Mouse (Mus musculus) liver, embryonic 11.5 days (tissue): ENCODE results near the gene Nagpa. TPM values are rescaled to one million over a fixed set of nuclear protein-coding genes. Genes with fewer than 3 reads are reported as not detected.

ENCODE experiments used
- ATAC-seq: fragments of 200-750 bp; cut with Nextera tagmentation; replicated peaks from 2 replicates; pipeline ENCODE4 v1.8.0; 2017; ENCODE audit warnings: moderate number of reproducible peaks, mild to moderate bottlenecking, moderate TSS enrichment, moderate library complexity; ENCODE audit not compliant: low FRiP score
- DNase-seq: peaks from one replicate; pipeline ENCODE4 v3.0.0-alpha.2; 2017; ENCODE audit warnings: low spot score
- H3K27ac ChIP-seq: fragments of 300-500 bp; sonication (generic); 2 replicates; pipeline ENCODE4 v1.5.1; 2014; ENCODE audit warnings: mild to moderate bottlenecking, low read depth, low read length, control low read depth
- H3K27me3 ChIP-seq: fragments of 300-500 bp; sonication (generic); replicated peaks from 2 replicates; pipeline ENCODE4 v1.6.1; 2014; ENCODE audit warnings: low read length, mixed read lengths; ENCODE audit not compliant: control insufficient read depth, insufficient read depth
- H3K36me3 ChIP-seq: fragments of 300-500 bp; sonication (generic); 2 replicates; pipeline ENCODE4 v1.6.1; 2014; ENCODE audit warnings: mild to moderate bottlenecking, low read length, moderate library complexity, mixed read lengths; ENCODE audit not compliant: control insufficient read depth, insufficient read depth
- H3K4me1 ChIP-seq: fragments of 300-500 bp; sonication (generic); replicated peaks from 2 replicates; pipeline ENCODE4 v1.6.1; 2014; ENCODE audit warnings: low read length, mixed read lengths; ENCODE audit not compliant: control insufficient read depth, insufficient read depth
- H3K4me2 ChIP-seq: fragments of 300-500 bp; sonication (generic); 2 replicates; pipeline ENCODE4 v1.6.1; 2014; ENCODE audit warnings: mild to moderate bottlenecking, control low read depth, moderate library complexity
- H3K4me3 ChIP-seq: fragments of 300-500 bp; sonication (generic); 2 replicates; pipeline ENCODE4 v1.5.1; 2014; ENCODE audit warnings: low read depth, low read length, control low read depth
- H3K9ac ChIP-seq: fragments of 300-500 bp; sonication (generic); 2 replicates; pipeline ENCODE4 v1.6.1; 2014; ENCODE audit warnings: low read depth, low read length, control low read depth
- H3K9me3 ChIP-seq: fragments of 300-500 bp; sonication (generic); 2 replicates; pipeline ENCODE4 v1.6.1; 2016; ENCODE audit warnings: low read length, inconsistent platforms, mixed read lengths; ENCODE audit not compliant: control insufficient read depth
- WGBS: fragments of 180-500 bp; shearing (Covaris S2); extraction: QIAGEN DNeasy Blood & Tissue Kit; methylation state at CpG from one replicate; pipeline ENCODE4 v1.1.7; 2014; 5-methylcytosine and 5-hydroxymethylcytosine counted together
- polyA plus RNA-seq: library from polyadenylated mRNA; unstranded; fragments of >200 nt; fragmentation: Nextera tagmentation; extraction: Ambion mirVana; gene quantifications from 2 replicates; pipeline ENCODE4 v1.2.1, GENCODE M21; 2014

Gene Nagpa
- polyA plus RNA-seq, result 29.2 and 30.0 TPM in 2 replicates

GRCm38 (mm10) chr16:5203668-5204433 lies at the start of gene Nagpa:
Gene Nagpa, minus strand, starts transcription at chr16:5204012.
- no peaks in the 10 kb centered on the region for H3K9me3 ChIP-seq
- 4% methylated on average over 40 of the region's 40 CpGs for WGBS
- H3K4me2 ChIP-seq, result peak within 1 kb of the TSS; percentile 96
- no peaks in the 10 kb centered on the region for H3K27me3 ChIP-seq
- no peaks in the 10 kb centered on the region; the same call in 1 of the 2 replicates for H3K4me1 ChIP-seq
- ATAC-seq (peak; percentile 85), DNase-seq (peak; percentile 83)
- peak within 1 kb of the TSS; percentile 74 for H3K9ac ChIP-seq
- H3K27ac ChIP-seq, result peak within 1 kb of the TSS; percentile 30
- peak within 1 kb of the TSS; percentile 90 for H3K4me3 ChIP-seq
- H3K36me3 ChIP-seq, result 0 out of 2 replicates have a peak, but pooled peaks cover 8% of the 10 kb centered on the region

- WGBS, result 89% methylated on average over 2 of the region's 2 CpGs
- Histone ChIP-seq H3K4me3 (no peak overlapping the region), H3K9ac (no peak overlapping the region), H3K9me3 (no peaks in the 10 kb centered on the region), H3K27ac (no peak overlapping the region), H3K27me3 (no peaks in the 10 kb centered on the region), H3K36me3 (peaks cover 11% of the 10 kb centered on the region), H3K4me1 (peaks cover 17% of the 10 kb centered on the region), H3K4me2 (no peak overlapping the region)
- DNase-seq (no peak), ATAC-seq (no peak)
Observed at GRCm38 (mm10) chr16:5252260-5252659, 48.4 kb upstream of the Nagpa start.

- DNase-seq (no peak), ATAC-seq (no peak)
- H3K9ac ChIP-seq, result no peak overlapping the region
- no peak overlapping the region for H3K4me3 ChIP-seq
- peaks cover 14% of the 10 kb centered on the region for H3K4me1 ChIP-seq
- H3K27ac ChIP-seq, result no peak overlapping the region
- H3K9me3 ChIP-seq, result no peaks in the 10 kb centered on the region
- no peak overlapping the region for H3K4me2 ChIP-seq
- no peaks in the 10 kb centered on the region for H3K27me3 ChIP-seq
- peaks cover 17% of the 10 kb centered on the region for H3K36me3 ChIP-seq
- 81% methylated on average over 3 of the region's 3 CpGs for WGBS
Observed at GRCm38 (mm10) chr16:5250891-5251290, 47.1 kb upstream of the Nagpa start.

- H3K9me3 ChIP-seq, result no peaks in the 10 kb centered on the region
- ATAC-seq (peak; percentile 67), DNase-seq (no peak)
- H3K4me3 ChIP-seq, result no peak overlapping the region
- H3K9ac ChIP-seq, result no peak overlapping the region
- no peak overlapping the region for H3K27ac ChIP-seq
- 41% methylated on average over 7 of the region's 7 CpGs for WGBS
- no peak overlapping the region for H3K4me2 ChIP-seq
- no peaks in the 10 kb centered on the region for H3K4me1 ChIP-seq
- peaks cover 38% of the 10 kb centered on the region for H3K36me3 ChIP-seq
- no peaks in the 10 kb centered on the region for H3K27me3 ChIP-seq
Observed at GRCm38 (mm10) chr16:5244411-5244810, 40.6 kb upstream of the Nagpa start.

- Histone ChIP-seq H3K4me3 (no peak overlapping the region), H3K27me3 (no peaks in the 10 kb centered on the region), H3K9me3 (no peaks in the 10 kb centered on the region), H3K27ac (no peak overlapping the region), H3K4me2 (no peak overlapping the region), H3K36me3 (peaks cover 35% of the 10 kb centered on the region), H3K4me1 (no peaks in the 10 kb centered on the region), H3K9ac (no peak overlapping the region)
- DNase-seq (no peak), ATAC-seq (no peak)
- WGBS, result 81% methylated on average over 6 of the region's 6 CpGs
Observed at GRCm38 (mm10) chr16:5242882-5243281, 39.1 kb upstream of the Nagpa start.

GRCm38 (mm10) chr16:5242355-5242754 lies 38.5 kb upstream of the Nagpa start:
- H3K36me3 ChIP-seq, result peaks cover 30% of the 10 kb centered on the region
- no peaks in the 10 kb centered on the region for H3K4me1 ChIP-seq
- WGBS, result 89% methylated on average over 4 of the region's 4 CpGs
- DNase-seq (no peak), ATAC-seq (no peak)
- H3K9ac ChIP-seq, result no peak overlapping the region
- H3K4me2 ChIP-seq, result no peak overlapping the region
- no peak overlapping the region for H3K27ac ChIP-seq
- no peaks in the 10 kb centered on the region for H3K27me3 ChIP-seq
- no peak overlapping the region for H3K4me3 ChIP-seq
- H3K9me3 ChIP-seq, result no peaks in the 10 kb centered on the region

GRCm38 (mm10) chr16:5233418-5234313 lies 29.9 kb upstream of the Nagpa start, which contains the start of gene Alg1:
Gene Alg1, plus strand, starts transcription at chr16:5233621.
- Histone ChIP-seq H3K4me1 (peaks cover 4% of the 10 kb centered on the region), H3K4me2 (peak within 1 kb of the TSS; percentile 90), H3K9me3 (no peaks in the 10 kb centered on the region), H3K27ac (no peak within 1 kb of the TSS), H3K36me3 (no peaks in the 10 kb centered on the region; the same call in 1 of the 2 replicates), H3K9ac (peak within 1 kb of the TSS; percentile 86), H3K4me3 (peak within 1 kb of the TSS; percentile 94), H3K27me3 (no peaks in the 10 kb centered on the region)
- DNase-seq, result peak; percentile 87
- peak; percentile 97 for ATAC-seq
- 2% methylated on average over 47 of the region's 47 CpGs for WGBS

- peak; percentile 25; the same call in 1 of the 2 replicates for ATAC-seq
- no peak overlapping the region for H3K27ac ChIP-seq
- no peak overlapping the region for H3K9ac ChIP-seq
- H3K4me3 ChIP-seq, result peak overlapping the region; percentile 94
- H3K4me1 ChIP-seq, result peaks cover 4% of the 10 kb centered on the region
- no peaks in the 10 kb centered on the region; the same call in 1 of the 2 replicates for H3K36me3 ChIP-seq
- no peaks in the 10 kb centered on the region for H3K27me3 ChIP-seq
- no peak for DNase-seq
- H3K9me3 ChIP-seq, result no peaks in the 10 kb centered on the region
- WGBS, result 67% methylated on average over 4 of the region's 4 CpGs
- H3K4me2 ChIP-seq, result peak overlapping the region; percentile 25
Observed at GRCm38 (mm10) chr16:5232982-5233381, 29.2 kb upstream of the Nagpa start.
